Mouse (Mus musculus) granulocyte monocyte progenitor cell, adult 5-6 weeks (primary cell): ENCODE measurements around the gene Vsnl1. TPM values are rescaled to one million over a fixed set of nuclear protein-coding genes. Genes with fewer than 3 reads are reported as not detected.

Experiments used
- ATAC-seq: replicated peaks from 2 replicates; pipeline ENCODE4 v1.8.0; 2016; ENCODE audit warnings: mild to moderate bottlenecking, moderate TSS enrichment, inconsistent platforms; ENCODE audit not compliant: poor library complexity, severe bottlenecking
- total RNA-seq, 2 experiments: library from RNA; stranded (forward) in 1 of 2; stranded (reverse) in 1 of 2; fragments of 200-712, 200-1000 nt in 1 of 2; fragments of >200 nt in 1 of 2; fragmentation: Nextera tagmentation in 1 of 2; gene quantifications; 2 replicates each; pipeline ENCODE4 v1.2.3; 2014 to 2017

Gene Vsnl1
- total RNA-seq, 2 experiments from 2014 or later, result not detected

GRCm38 (mm10) chr12:11286382-11286781 lies 150.0 kb downstream of the Vsnl1 start:
- ATAC-seq, result no peak

DNA sequence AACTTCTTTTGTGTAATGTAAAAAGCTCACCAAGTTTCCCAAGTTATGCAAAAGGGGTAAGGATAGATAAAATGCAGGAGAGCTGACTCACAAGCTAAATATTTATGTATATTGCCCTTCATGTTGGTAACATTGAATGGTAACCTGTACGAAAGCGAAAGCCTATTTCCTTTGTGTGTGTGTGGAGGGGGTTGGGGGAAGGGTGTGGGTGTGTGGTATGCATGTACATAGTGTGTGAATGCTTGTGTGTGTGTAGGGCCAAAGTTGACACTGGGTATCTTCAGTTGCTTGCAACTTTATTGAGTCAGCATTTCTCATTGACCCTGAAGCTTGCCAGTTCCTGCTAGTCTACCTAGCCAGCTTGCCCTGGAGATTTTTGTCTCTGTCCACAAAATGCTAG lies 154.8 kb downstream of the Vsnl1 start:
- ATAC-seq, result no peak

- no peak for ATAC-seq
Observed at GRCm38 (mm10) chr12:11279886-11280285, 156.5 kb downstream of the Vsnl1 start.

DNA sequence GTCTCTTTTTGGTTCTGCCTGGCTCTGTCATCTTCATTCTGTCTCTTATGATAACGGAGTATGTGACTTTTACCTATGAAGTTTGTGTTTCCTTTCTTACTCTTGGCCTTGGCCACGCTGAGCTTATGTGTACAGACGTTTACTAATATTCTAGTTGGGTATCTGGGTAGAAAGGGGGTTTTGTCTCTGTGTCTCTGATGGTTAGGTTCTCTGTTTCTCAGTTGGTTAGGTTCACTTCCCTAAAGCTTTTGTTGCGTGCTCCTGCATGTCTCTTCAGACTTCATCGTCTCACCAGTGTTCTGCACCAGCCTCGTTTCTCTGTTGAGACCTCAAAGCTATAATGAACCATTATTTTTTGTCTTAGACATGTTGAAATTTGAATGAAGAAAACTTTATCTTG lies 159.2 kb downstream of the Vsnl1 start:
- ATAC-seq, result peak; percentile 42

DNA sequence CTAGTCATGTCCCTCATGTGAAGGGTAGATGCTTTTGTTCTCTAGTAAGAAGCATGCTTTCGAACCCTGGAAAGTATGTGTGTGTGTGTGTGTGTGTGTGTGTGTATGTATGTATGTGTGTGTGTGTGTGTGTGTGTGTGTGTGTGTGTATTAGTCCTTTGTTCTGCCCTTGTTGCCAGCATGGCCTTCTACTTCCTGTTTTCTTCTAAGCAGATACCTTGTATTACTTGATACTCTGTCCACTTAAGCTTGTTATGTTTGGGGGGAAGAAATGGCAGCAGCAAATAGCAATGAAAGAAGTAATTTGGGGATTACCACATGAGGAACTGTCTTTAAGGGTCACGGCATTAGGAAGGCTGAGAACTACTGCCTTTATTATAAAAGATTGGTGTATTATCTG lies 159.8 kb downstream of the Vsnl1 start:
- peak; percentile 75 for ATAC-seq

Other genes starting within 250 kb of the Vsnl1 start
- not detected in 2 replicates for gene Msgn1, start 227.6 kb downstream of the Vsnl1 start, total RNA-seq (2014; fragmentation: Nextera tagmentation)
- not detected in 2 replicates for gene Msgn1, start 227.6 kb downstream of the Vsnl1 start, total RNA-seq (2017)
- 10.7 and 13.0 TPM in 2 replicates for gene Gen1, start 170.8 kb downstream of the Vsnl1 start, total RNA-seq (2014; fragmentation: Nextera tagmentation)
- 20.8 and 20.9 TPM in 2 replicates for gene Gen1, start 170.8 kb downstream of the Vsnl1 start, total RNA-seq (2017)
- 72.0 and 77.1 TPM in 2 replicates for gene Smc6, start 170.7 kb downstream of the Vsnl1 start, total RNA-seq (2014; fragmentation: Nextera tagmentation)
- 91.5 and 124 TPM in 2 replicates for gene Smc6, start 170.7 kb downstream of the Vsnl1 start, total RNA-seq (2017)
- not detected in 2 replicates for gene Rad51ap2, start 19.5 kb upstream of the Vsnl1 start, total RNA-seq (2014; fragmentation: Nextera tagmentation)
- gene Rad51ap2, start 19.5 kb upstream of the Vsnl1 start, total RNA-seq (2017), result not detected in 2 replicates